Mouse (Mus musculus) layer of hippocampus, postnatal 36 days (tissue): ENCODE results near the gene Arhgap32. TPM values are rescaled to one million over a fixed set of nuclear protein-coding genes. Genes with fewer than 3 reads are reported as not detected.

Experiments used
- DNase-seq, 2 experiments: peaks; one replicate each; pipeline ENCODE4 v3.0.0; 2022
- total RNA-seq, 2 experiments: library from RNA; stranded (reverse); gene quantifications; 2 replicates each; pipeline ENCODE4 v1.2.3; 2021

Gene Arhgap32
- total RNA-seq, 2 experiments from 2014 or later: 231 to 245 TPM

DNA sequence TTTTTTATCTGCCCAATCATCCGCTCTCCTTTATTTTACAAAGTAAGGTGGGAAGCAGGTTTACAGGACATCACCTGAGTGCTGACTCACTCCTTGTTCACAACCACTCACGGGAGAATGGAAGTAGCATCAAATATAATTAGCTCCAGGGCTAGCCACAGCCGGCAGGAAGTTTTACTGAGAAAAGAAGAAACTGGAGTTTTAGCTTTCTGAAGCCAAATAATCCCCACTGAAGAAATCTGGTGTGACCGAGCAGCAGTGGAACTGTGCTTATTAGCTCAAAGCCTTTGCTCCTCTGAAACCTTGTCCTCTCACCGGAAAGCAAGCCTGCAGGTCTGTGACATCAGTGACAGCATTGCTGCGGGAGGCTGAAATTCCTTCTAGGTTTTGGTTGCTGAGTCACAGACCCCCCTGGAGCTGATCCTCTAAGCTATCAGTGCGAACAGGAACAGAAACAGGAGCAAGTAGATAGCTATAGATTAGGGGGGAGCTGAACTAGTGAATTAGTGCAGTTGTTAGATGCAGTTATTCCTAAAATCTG is 88.6 kb downstream of the Arhgap32 start:
- DNase-seq: no peak

DNA sequence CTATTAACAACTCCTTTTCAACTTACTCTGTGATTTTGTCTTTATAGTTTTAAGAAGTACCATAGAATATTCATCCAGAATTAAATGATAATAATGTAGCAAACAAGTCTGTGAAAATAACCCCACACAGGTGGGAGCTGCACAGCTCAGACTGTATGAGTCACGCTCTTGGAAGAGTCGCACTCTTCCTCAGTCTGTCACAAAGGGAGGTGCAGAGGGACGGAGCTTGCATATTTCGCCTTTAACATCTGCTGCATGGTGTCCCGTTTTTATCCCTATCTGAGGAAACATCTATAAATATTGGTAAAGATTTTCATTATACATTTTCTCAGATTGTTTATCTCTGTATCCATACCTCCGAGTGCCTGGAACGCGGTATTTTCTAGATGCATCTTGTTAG is 91.2 kb downstream of the Arhgap32 start:
- no peak for DNase-seq

DNA sequence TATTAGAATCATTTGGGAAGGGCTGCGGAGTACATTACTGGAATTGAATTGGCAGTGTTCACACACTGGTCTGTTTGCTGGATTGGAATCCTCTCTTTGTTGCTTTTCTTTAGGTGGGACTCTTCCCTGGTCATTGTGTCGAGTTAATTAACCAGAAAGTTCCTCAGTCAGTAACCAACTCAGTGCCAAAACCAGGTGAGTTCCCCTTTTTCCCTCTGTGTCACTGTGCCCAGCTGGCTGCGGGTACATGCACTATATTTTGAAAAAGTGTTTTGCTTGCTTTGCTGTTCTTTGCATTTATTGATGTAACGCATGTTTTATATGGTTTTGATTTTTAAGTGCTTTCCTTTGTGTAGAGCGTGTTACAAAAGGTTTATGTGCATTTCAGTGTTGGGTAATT is 92.1 kb downstream of the Arhgap32 start:
- no peak for DNase-seq

DNA sequence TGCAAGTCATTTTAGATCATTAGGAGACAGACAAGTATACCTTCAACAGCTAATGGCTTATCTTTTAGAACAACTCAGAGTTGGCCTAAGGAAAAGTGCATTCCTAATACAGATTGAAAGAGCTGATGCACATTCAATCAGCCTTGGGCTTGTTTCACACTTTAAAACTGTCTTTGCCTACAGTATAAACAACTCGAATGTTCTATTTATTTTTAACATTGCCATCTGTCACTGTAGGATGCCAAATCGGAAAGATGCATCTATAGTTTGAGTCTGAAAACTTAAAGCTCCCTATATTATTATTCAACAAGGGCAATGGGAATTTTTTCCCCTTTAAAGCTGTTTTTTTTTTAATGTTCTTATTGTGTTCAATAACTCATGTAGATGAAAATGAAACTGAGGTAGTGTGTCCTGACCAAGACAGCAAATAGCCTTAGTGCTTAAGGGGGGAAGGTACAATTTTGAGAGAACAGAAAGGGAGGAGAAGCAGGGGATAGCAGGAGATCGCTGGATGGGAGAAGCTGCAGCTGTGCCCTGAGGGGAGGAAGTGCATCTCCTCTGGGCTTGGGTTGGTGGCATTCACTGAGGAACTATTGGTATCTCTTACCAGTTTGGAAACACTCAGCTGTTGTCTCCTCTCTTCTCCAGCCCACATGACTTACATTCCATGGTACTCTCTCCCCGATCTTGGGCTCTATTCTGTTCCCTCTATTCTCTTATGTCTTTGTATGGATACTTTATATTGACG is 101.1 kb downstream of the Arhgap32 start:
- no peak for DNase-seq

DNA sequence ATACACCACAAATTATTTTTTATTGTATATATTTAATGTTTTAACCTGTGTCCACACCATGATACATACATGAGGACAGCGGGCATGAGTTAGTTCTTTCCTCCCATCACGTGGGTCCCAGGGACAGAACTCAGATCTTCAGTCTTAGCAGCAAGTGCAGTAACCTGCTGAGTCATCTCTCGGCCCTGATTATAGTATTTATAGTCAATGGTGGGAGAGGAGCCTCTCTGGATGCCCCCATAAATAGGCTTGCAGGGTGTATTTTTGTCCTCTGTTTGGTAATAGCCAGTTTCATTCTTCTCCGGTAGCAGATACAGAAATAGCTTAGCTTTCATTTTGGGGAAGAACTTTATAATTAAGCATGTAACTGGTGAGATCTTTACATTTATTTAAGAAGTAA is 103.5 kb downstream of the Arhgap32 start:
- no peak for DNase-seq

DNA sequence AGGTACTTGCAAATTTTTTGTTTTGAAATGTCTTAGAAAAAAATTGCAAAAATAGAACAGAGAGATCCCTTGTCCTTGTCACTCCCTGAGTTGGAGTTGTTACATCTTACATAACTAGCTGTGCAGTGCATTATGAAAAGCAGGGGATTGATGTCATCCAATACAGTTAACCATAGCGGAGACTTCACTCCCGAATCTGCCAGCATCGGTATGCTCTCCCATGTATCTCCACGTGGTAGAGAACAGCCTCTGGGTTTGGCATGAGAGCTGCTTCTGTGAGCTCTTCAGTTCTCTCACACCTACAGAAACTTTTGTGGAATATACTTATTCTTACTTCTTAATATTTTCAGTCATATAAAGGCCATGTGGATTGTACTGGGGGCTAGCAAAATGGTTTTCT is 106.2 kb downstream of the Arhgap32 start:
- DNase-seq: no peak

DNA sequence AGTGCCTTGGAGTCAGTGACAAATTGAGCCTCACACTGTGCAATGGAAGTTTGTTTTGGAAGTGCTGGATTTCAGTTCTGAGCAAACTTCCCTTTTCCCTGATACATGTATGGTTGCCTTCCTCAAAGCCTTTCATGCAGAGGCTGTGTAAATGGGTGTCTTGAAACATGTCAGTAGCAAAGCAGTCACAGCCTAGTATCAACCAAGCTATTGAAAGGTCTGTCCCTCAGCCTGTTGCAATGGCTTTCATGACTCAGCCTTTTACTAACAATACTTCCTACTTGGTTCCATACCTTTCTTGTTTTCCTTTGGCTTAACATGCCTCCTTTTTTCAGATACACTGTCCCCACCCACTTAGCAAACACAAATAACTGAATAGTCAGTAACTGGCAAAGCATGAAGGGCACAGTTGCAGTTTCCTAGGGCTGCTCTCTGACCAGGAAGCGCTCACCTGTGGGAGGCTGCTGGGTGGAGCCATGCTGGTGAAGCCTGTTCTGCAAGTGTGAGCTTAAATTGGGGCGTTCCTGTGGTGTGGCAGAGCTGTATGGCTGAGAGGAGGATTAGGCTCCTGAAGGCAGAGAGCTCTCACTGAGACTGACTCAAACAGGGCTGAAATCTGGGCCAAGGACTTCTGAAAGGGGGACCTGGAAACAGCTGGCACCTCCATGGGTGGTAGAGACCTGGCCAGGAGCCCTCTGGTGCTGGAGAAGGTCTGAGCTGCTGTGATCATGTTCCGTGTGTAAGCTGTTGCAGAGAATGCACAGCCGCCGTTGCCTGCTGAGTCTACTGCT is 108.0 kb downstream of the Arhgap32 start:
- DNase-seq: no peak

DNA sequence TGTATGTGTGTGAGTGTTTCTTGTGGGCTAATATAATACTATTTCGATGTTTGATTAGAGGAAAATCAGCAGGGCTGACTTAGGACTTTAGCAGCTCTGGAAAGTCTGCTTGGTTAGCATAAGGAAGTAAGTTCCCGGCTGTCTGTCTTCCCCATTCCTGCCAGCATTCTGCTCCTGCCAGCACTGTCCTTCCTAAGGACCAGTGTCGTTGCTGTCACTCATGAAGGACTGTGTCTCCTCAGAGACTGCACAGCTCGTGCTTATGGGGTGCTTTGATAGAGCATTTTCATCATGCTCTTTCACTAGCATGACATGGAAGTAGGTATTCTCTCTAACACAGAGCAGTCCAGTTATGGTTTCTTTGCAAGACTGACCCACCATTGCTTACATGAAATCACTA is 109.0 kb downstream of the Arhgap32 start:
- DNase-seq: no peak

DNA sequence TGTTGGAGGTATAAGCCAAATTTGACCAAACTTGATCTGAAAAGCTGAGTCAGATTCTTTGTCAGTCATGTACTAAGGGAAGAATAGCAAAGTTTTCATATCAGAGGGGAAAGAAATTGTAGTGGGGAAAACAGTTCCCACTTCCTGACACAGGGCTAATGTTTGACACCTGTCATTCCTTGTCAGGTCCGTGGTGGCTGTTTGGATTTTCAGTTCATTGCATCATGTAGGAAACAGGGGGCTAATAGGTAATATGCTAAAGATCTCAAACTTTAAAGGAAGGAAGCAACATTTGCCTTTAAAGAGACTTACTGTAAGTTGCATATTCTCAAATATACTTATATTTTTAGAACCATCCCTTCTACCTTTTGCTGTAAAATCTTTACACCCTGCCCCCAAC is 109.6 kb downstream of the Arhgap32 start:
- DNase-seq: no peak

DNA sequence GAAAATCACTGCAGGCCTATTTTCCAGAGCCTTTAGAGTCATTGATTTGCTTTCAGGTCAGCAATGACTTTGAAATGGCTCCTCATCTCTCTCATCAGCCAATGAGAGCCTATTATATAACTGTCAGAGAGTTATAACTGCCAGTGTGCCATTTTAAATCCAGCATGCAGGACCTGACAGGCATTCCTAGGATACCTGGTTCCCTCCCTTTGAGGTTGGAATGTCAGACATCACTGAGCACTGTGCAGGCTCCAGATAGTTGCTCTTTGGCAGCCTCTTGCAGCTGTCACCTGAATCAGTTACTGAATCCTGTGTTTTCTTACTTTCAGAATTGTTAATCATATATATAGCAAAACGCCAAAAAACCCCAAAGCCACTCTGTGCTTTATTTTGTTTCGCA is 111.1 kb downstream of the Arhgap32 start:
- no peak for DNase-seq

DNA sequence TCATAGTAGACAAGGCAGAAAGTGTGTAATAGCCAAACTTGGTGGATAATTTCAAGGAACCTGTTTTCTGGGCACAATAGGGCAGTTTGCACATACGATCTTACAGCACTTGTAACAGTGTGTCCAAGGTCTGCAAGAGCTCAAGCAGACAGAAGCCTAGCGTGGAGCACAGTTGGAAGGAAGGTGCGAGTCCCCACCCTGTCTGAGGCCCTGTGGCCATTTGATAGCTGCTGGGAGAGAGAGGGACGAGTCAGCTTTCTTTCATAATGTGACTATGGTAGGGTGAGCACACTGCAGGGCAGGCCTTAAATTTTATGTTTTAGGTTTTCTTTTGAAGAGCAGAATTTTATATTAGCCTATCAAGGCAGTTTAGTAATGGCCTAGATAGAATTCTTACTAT is 117.7 kb downstream of the Arhgap32 start:
- no peak for DNase-seq

DNA sequence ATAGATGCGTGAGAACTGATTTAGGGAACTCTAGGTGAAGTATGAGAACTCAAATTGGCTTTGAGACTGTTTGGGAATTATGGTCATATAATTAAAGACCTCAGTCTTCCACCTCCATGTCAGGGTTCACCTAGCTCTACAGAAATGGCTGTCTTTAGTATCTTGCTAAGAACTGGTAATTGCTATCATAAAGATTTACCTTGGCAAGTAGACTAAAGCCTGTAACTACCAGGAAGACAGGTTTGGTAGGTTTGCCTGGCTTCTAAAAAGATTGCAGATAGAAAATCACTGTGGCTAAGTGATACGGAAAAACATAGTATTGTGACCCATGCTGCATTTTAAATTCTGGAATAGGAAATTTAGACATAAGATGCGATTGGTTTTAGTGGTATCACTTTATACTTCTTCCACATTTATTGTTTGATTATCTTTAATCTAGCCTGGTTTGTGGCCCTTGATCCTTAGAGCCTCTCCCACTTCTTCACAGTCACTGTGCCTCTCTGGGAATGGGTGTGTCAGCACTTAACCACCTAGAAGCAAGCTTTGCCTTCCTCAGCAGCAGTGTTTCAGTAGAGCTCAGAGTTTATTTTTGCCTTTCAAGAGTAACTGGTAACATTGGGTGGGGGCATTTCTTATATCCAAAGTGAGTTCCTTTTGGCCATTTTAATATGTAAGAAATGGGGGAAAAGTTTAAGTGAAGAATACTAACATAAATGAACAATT is 119.0 kb downstream of the Arhgap32 start:
- no peak for DNase-seq

DNA sequence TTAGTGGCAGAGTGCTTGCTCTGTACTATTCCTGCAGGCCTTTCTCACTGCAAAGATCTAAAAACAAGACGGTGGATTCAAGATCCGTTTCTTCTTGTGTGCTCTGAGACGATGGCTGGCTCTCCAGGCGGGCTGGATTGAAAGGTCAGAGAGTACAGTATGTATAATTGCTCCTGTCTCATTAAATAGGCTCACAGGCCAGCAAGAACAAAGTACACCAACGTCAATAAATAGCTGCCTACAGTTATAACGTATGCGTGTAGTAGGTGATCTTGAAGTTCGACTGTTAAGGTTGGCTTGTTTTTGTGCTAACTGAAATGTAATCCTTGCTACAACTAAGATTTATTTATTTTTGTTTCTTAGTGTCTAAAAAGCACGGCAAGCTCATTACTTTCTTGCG is 123.0 kb downstream of the Arhgap32 start:
- DNase-seq: no peak

DNA sequence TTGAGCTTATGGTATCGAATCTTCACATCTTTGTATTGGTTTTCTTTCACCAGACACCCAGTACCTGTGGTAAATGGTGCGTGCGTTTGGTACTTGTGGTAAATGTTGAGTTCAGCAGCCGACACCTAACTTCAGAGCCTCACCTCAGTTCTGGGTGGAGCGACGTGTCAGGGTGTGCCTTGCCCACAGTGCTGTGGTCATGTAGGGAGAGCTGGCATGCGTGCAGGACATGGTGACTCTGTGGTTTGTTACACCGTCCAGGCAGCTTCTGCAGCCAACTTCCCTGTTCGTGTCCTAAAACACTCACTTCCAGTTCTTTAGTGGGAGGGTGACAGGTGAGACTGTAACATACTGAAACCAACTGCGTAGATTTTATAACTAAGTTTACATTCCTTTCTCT is 123.5 kb downstream of the Arhgap32 start:
- DNase-seq: no peak

DNA sequence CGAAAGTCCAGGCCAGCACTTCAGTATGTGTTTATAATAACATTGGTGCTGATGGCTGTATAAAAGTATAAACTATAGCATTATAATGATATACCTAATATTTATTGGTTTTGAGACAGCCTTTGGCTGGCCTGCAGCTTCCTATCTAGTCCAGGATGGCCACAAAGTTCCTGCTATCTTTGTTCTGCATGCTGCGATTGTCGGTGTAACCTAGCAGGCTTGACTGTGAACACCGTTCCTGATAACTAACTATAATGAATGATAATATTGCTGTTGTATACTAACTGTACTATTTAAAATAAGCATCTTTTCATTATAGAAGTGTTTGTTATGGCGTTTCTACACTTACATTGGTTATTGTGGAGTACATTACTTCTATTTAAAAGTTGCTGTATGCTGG is 124.5 kb downstream of the Arhgap32 start:
- no peak for DNase-seq

DNA sequence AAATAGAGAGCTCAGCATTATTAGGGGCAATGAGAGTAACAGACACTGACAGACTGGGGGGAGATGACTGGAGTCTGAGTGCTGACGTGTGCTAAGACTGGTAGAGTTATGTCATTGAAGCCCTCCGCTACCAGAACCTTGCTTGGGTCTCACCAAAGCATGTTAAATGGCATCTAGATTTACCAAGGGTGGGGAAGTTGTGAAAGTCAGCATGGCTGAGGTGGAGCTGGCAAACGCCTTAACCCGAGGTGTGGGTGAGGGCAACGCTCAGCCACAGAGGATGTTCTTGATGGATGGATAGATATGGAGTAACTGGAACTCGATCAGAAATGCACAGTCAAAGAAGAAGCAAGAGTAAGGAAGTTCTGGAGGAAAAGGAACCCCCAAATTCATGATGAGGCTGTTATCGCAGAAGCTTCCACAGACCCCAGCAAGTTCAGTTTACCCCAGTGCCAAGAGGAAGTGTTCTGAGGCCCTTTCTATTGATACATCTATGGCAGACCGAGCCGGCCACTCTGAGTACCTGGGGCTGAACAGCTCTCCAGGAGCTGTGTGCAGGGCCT is 125.8 kb downstream of the Arhgap32 start:
- DNase-seq: no peak

DNA sequence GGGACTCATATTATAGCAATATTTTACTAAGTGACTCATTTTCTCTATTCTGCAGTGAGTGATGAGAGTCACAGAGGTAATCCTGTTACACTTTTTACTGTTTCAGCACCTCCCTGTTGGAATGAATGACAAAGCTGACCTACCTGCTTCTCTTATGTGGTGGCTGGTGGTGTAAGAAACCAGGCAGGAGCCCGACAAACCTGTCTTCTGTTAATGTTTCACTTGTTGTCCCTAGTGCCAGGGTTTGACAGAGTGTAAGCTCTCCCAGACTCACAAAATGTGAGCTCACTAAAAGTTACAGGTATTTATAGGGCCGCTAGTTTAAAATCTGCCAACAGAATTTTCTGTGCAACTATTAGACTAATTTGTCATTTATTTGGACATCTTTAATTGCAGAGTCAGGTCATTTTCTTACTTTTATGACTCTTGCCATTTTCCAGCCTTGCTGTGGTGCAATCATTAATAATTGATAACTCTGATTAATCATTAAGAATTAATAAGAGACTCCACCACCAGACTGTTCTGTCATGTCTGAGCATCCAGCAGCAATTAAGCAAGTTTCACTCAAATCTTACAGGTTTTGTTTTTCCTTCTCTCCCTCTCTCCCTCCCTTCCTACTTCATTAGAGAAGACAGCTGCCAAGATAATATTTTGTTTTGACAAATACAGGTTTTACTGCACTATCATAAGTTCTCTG is 127.1 kb downstream of the Arhgap32 start:
- DNase-seq: no peak

DNA sequence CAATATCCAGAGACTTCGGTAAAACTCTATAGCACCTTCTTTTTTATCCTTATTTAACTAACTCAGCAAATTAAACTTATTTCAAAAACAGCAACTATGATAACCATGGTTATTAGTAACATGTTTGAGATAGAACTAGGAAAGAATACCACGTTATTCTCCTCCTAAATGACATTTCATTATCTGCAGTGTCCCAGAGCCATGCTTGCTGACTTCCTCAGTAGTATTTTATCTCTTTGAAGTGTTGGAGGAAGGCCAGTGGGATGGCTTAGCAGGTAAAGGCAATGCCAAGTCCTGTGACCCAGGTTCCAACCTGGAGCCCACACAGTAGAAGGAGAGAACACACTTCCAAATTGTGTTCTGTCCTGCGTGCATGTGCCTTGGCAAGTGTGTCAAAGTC is 129.3 kb downstream of the Arhgap32 start:
- DNase-seq: no peak

DNA sequence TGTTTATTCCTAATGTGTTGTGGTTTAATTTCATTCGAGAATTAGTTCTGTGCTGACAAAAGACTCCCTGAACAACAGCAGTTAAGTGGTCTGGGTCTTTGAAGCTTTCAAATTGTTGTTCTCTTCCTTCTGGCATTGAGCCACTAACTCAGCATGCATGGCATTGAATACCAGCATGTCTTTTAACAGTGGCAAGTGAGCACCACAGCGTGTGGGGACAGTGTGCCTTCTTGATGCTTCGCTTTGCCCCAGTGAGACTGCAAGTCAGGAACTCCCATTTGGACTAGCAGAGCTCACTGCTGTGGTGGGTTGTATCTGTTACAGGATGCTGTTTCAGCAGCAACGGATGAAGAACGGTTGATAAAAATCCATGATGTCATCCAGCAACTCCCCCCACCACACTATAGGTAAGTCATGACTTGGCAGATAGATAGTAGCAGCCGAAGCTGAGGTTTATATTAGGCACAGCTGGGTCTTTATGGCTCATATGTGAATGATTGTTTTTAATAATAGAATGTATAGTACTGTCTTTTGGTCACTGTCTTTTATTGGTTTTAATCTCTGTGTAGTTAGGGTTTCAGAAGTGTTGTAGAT is 130.3 kb downstream of the Arhgap32 start:
- no peak for DNase-seq

DNA sequence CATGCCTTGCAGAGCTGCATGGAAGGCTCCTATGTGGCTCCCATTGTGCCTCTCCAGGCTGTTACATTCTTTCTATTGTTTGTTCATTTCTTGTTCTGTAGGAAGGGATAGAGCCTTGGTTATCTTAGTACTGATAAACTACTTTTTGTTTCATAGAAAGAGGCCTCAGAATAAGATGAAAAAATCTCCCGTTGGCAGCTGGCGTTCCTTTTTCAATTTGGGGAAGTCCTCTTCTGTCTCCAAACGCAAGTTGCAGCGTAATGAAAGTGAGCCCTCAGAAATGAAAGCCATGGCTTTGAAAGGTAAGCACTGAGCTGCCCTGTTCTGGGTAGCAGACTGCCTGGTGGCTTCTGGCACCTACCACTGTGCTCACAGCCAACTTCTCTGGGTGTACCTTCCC is 134.6 kb downstream of the Arhgap32 start:
- DNase-seq: no peak

DNA sequence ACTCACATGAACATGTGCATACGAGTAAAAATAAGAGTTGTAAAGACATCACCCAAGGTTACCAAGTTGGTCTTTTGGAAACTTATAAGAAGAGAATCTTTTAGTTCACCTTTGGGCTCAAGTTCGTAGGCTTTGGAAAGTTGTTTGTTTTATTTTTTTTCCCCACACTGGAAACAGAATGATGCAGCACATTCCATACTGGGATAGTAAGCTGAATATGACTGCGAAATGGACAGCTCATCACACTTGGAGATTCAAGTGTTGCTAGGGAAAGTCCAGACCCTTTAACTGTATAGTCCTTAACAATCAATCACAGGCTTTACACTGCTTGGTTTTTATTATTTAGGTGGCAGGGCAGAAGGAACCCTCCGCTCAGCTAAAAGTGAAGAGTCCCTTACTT is 137.8 kb downstream of the Arhgap32 start:
- DNase-seq: no peak

DNA sequence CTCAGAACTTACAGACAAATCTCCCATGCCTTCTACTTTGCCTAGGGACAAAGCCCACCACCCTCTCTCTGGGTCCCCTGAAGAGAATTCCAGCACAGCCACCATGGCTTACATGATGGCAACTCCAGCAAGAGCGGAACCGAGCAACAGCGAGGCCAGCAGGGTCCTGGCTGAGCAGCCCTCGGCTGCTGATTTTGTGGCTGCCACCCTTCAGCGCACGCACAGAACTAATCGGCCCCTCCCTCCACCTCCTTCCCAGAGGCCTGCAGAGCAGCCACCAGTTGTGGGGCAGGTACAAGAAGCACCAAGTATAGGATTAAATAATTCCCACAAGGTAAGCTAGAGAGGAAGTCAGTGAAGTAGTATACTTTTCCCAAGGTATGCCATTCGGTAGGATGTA is 141.4 kb downstream of the Arhgap32 start:
- no peak for DNase-seq
